Mouse (Mus musculus) stomach, postnatal 0 days (tissue): Measurements from ENCODE around the gene Coq2. TPM values are rescaled to one million over a fixed set of nuclear protein-coding genes. Genes with fewer than 3 reads are reported as not detected.

Experiments used
- ATAC-seq: fragments of 200-750 bp; cut with Nextera tagmentation; 2 replicates; pipeline ENCODE4 v1.8.0; 2017; ENCODE audit not compliant: low FRiP score, low TSS enrichment
- DNase-seq: peaks from one replicate; pipeline ENCODE4 v3.0.0-alpha.2; 2016; ENCODE audit warnings: low spot score
- H3K27ac ChIP-seq: fragments of 300-500 bp; sonication (generic); replicated peaks from 2 replicates; pipeline ENCODE4 v1.5.1; 2014; ENCODE audit warnings: mild to moderate bottlenecking, control low read depth
- H3K27me3 ChIP-seq: fragments of 300-500 bp; sonication (generic); 2 replicates; pipeline ENCODE4 v1.6.1; 2014; ENCODE audit warnings: low read length; ENCODE audit not compliant: control insufficient read depth, insufficient read depth
- H3K36me3 ChIP-seq: fragments of 300-500 bp; sonication (generic); 2 replicates; pipeline ENCODE4 v1.6.1; 2014; ENCODE audit warnings: low read length, mixed read lengths; ENCODE audit not compliant: control insufficient read depth, insufficient read depth
- H3K4me1 ChIP-seq: fragments of 300-500 bp; sonication (generic); replicated peaks from 2 replicates; pipeline ENCODE4 v1.6.1; 2014; ENCODE audit warnings: antibody characterized with exemption; ENCODE audit not compliant: control insufficient read depth, insufficient read depth
- H3K4me2 ChIP-seq: fragments of 300-500 bp; sonication (generic); replicated peaks from 2 replicates; pipeline ENCODE4 v1.6.1; 2014; ENCODE audit warnings: low read depth, mild to moderate bottlenecking, control low read depth, moderate library complexity
- H3K4me3 ChIP-seq: fragments of 300-500 bp; sonication (generic); 2 replicates; pipeline ENCODE4 v1.5.1; 2014; ENCODE audit warnings: low read depth, low read length, control low read depth
- H3K9ac ChIP-seq: fragments of 300-500 bp; sonication (generic); 2 replicates; pipeline ENCODE4 v1.6.1; 2014; ENCODE audit warnings: mild to moderate bottlenecking, low read length, control low read depth, mixed read lengths
- H3K9me3 ChIP-seq: fragments of 300-500 bp; sonication (generic); 2 replicates; pipeline ENCODE4 v1.6.1; 2016; ENCODE audit warnings: low read length; ENCODE audit not compliant: control insufficient read depth
- CTCF ChIP-seq: IDR thresholded peaks from 2 replicates; pipeline ENCODE4 v1.5.1; 2016; ENCODE audit warnings: antibody characterized with exemption, low read depth, mild to moderate bottlenecking, moderate library complexity
- EP300 ChIP-seq: optimal IDR thresholded peaks from 2 replicates; pipeline ENCODE3; 2016; ENCODE audit warnings: antibody characterized with exemption
- WGBS: fragments of 180-500 bp; shearing (Covaris S2); extraction: QIAGEN DNeasy Blood & Tissue Kit; methylation state at CpG from one replicate; pipeline ENCODE4 v1.1.7; 2014; 5-methylcytosine and 5-hydroxymethylcytosine counted together
- polyA plus RNA-seq: library from polyadenylated mRNA; unstranded; fragments of >200 nt; fragmentation: Nextera tagmentation; extraction: Ambion mirVana; gene quantifications from 2 replicates; pipeline ENCODE4 v1.2.1, GENCODE M21; 2015

Gene Coq2
- polyA plus RNA-seq, result 52.1 and 52.3 TPM in 2 replicates

DNA sequence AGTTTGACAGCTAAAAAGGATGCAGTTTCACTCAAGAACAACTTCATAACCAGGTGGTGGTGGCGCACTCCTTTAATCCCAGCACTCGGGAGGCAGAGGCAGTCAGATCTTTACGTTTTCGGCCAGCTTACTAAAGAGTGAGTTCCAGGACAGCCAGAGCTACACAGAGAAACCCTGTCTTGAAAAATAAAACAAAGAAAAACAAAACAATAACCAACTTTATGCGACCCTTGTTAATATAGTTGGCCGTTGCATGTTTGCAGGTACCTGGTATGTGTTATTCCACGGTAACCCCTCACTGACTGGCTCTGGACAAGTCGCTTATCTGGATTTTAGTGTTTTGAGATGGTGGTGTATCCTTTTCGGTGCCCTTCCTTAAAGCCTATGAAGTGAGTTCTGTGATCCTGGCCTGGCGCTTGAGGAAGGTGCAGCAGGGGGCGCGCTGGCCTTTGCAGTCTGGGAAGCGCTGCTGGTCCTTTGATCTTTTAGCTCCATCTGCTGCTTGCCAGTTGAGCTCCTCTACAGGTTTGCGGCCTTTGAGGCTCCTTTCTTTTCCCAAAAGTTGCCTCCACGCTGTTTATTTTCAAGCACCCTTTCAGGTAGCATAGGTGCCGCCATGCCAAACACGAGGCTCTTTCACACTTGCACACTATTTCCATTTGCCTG lies at the start of gene Coq2:
Gene Coq2 (minus strand): TSS at position 430 of the 666 bp plus-strand sequence.
- WGBS, result 8% methylated on average over 17 of the region's 17 CpGs
- TF ChIP-seq CTCF, result peak; percentile 96
- no peak for TF ChIP-seq EP300
- H3K9me3 ChIP-seq, result no peaks in the 10 kb centered on the region
- no peaks in the 10 kb centered on the region for H3K4me1 ChIP-seq
- H3K9ac ChIP-seq, result peak within 1 kb of the TSS; percentile 84
- peak within 1 kb of the TSS; percentile 88 for H3K4me2 ChIP-seq
- DNase-seq, result peak; percentile 90
- H3K27ac ChIP-seq, result peak within 1 kb of the TSS; percentile 88
- no peaks in the 10 kb centered on the region for H3K27me3 ChIP-seq
- no peaks in the 10 kb centered on the region for H3K36me3 ChIP-seq
- ATAC-seq, result no peak
- peak within 1 kb of the TSS; percentile 78 for H3K4me3 ChIP-seq

- TF ChIP-seq CTCF (no peak; the same call in 1 of the 2 replicates), EP300 (no peak)
- H3K9ac ChIP-seq, result peak within 1 kb of the TSS; percentile 66
- ATAC-seq (peak; percentile 88), DNase-seq (peak; percentile 85)
- H3K36me3 ChIP-seq, result no peaks in the 10 kb centered on the region
- H3K9me3 ChIP-seq, result no peaks in the 10 kb centered on the region
- under 1% methylated on average over 51 of the region's 56 CpGs for WGBS
- H3K27me3 ChIP-seq, result no peaks in the 10 kb centered on the region
- H3K4me1 ChIP-seq, result no peaks in the 10 kb centered on the region
- H3K4me2 ChIP-seq, result peak within 1 kb of the TSS; percentile 93
- H3K27ac ChIP-seq, result peak within 1 kb of the TSS; percentile 70
- peak within 1 kb of the TSS; percentile 56 for H3K4me3 ChIP-seq
These were observed 44.5 kb upstream of the Coq2 start, which contains the start of gene Hpse for GRCm38 (mm10) chr5:100719235-100720088. Hpse (minus strand) TSS chr5:100719716.

GRCm38 (mm10) chr5:100716762-100717161 lies 41.8 kb upstream of the Coq2 start:
- no peaks in the 10 kb centered on the region for H3K27me3 ChIP-seq
- H3K27ac ChIP-seq, result no peak overlapping the region
- no peaks in the 10 kb centered on the region for H3K4me1 ChIP-seq
- no peak overlapping the region for H3K4me3 ChIP-seq
- H3K4me2 ChIP-seq, result no peak overlapping the region
- H3K9me3 ChIP-seq, result no peaks in the 10 kb centered on the region
- H3K9ac ChIP-seq, result no peak overlapping the region
- WGBS, result 93% methylated on average over 15 of the region's 15 CpGs
- DNase-seq (no peak), ATAC-seq (no peak)
- no peak for TF ChIP-seq EP300
- no peak for TF ChIP-seq CTCF
- H3K36me3 ChIP-seq, result no peaks in the 10 kb centered on the region

- Histone ChIP-seq H3K9me3 (no peaks in the 10 kb centered on the region), H3K27me3 (no peaks in the 10 kb centered on the region), H3K4me1 (no peaks in the 10 kb centered on the region), H3K27ac (no peak overlapping the region), H3K4me3 (no peak overlapping the region), H3K36me3 (no peaks in the 10 kb centered on the region), H3K4me2 (no peak overlapping the region), H3K9ac (no peak overlapping the region)
- no peak for ATAC-seq
- WGBS, result 78% methylated on average over 6 of the region's 6 CpGs
- no peak for DNase-seq
- TF ChIP-seq CTCF, result no peak
- TF ChIP-seq EP300, result no peak
These were observed 36.3 kb upstream of the Coq2 start for GRCm38 (mm10) chr5:100711219-100711618.

DNA sequence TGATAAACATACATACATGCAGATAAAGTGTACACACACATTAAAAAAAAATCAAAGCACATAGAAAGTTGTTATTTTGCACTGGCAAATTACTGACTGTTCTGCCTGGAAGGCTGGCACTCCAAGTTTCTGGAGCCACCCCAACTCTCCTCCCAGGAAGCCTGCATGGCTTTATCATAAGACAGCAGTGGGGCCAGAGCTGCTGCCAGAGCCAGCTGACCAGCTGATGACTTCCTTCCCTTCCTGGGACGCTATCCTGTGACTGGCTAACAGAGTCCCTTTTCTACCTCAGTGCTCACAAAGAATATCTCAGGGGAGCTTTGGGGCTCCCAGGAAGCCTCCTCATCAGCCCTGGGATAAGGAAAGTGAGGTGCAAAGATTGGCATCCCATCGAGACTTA lies 35.1 kb upstream of the Coq2 start:
- no peaks in the 10 kb centered on the region for H3K9me3 ChIP-seq
- H3K9ac ChIP-seq, result no peak overlapping the region
- no peaks in the 10 kb centered on the region for H3K36me3 ChIP-seq
- no peak overlapping the region for H3K4me2 ChIP-seq
- H3K27ac ChIP-seq, result no peak overlapping the region
- TF ChIP-seq CTCF, result no peak
- TF ChIP-seq EP300, result no peak
- DNase-seq, result no peak
- no peak overlapping the region for H3K4me3 ChIP-seq
- ATAC-seq, result no peak
- no peaks in the 10 kb centered on the region for H3K27me3 ChIP-seq
- no peaks in the 10 kb centered on the region for H3K4me1 ChIP-seq
- 56% methylated on average over 2 of the region's 2 CpGs for WGBS

GRCm38 (mm10) chr5:100709035-100709434 lies 34.1 kb upstream of the Coq2 start:
- 89% methylated on average over 6 of the region's 6 CpGs for WGBS
- Histone ChIP-seq H3K36me3 (no peaks in the 10 kb centered on the region), H3K4me3 (no peak overlapping the region), H3K9ac (no peak overlapping the region), H3K4me1 (no peaks in the 10 kb centered on the region), H3K9me3 (no peaks in the 10 kb centered on the region), H3K4me2 (no peak overlapping the region), H3K27me3 (no peaks in the 10 kb centered on the region), H3K27ac (no peak overlapping the region)
- TF ChIP-seq EP300 (no peak), CTCF (no peak)
- DNase-seq (no peak), ATAC-seq (no peak)
